Mouse (Mus musculus) MEL (cell line): ENCODE results near the gene Traf3. TPM values are rescaled to one million over a fixed set of nuclear protein-coding genes. Genes with fewer than 3 reads are reported as not detected.

Source experiments
- DNase-seq: peaks from one replicate; pipeline ENCODE4 v3.0.0; 2011; ENCODE audit warnings: low read depth, low spot score
- H3K27ac ChIP-seq: 2 replicates; pipeline ENCODE4 v1.5.1; 2012; ENCODE audit warnings: low read depth, mild to moderate bottlenecking, control low read depth, low read length, moderate library complexity; ENCODE audit not compliant: control insufficient read depth
- H3K27me3 ChIP-seq, 2 experiments: fragments of 150-350 bp in 1 of 2; sonication (generic) in 1 of 2; 2 replicates each; pipeline ENCODE4 v1.6.1; 2012; ENCODE audit warnings: low read length in 2 of 2, mild to moderate bottlenecking in 2 of 2, improper control_type of control experiment in 1 of 2, moderate library complexity in 1 of 2; ENCODE audit not compliant: insufficient read depth in 2 of 2, control insufficient read depth in 1 of 2
- H3K36me3 ChIP-seq, 2 experiments: 2 replicates each; pipeline ENCODE4 v1.6.1; 2012 to 2014; ENCODE audit warnings: low read length in 2 of 2, improper control_type of control experiment in 1 of 2, inconsistent platforms in 1 of 2, mild to moderate bottlenecking in 1 of 2; ENCODE audit not compliant: insufficient read depth in 2 of 2, control insufficient read depth in 1 of 2
- H3K4me1 ChIP-seq, 2 experiments: fragments of 150-350 bp in 1 of 2; sonication (generic) in 1 of 2; 2 replicates each; pipeline ENCODE4 v1.6.1; 2012; ENCODE audit warnings: low read length in 2 of 2, improper control_type of control experiment in 1 of 2, mild to moderate bottlenecking in 1 of 2; ENCODE audit not compliant: insufficient read depth in 2 of 2, control insufficient read depth in 1 of 2
- H3K4me3 ChIP-seq, 2 experiments: fragments of 150-350 bp in 1 of 2; sonication (generic) in 1 of 2; 2 replicates each; pipeline ENCODE4 v1.5.1; 2012; ENCODE audit warnings: low read depth in 2 of 2, low read length in 2 of 2, mild to moderate bottlenecking in 2 of 2, moderate library complexity in 2 of 2, control low read depth in 1 of 2, improper control_type of control experiment in 1 of 2; ENCODE audit not compliant: control insufficient read depth in 1 of 2, insufficient read depth in 1 of 2
- H3K79me2 ChIP-seq: 2 replicates; pipeline ENCODE4 v1.6.1; 2012; ENCODE audit warnings: mild to moderate bottlenecking, low read length, moderate library complexity; ENCODE audit not compliant: control insufficient read depth, poor library complexity, insufficient read depth
- H3K9ac ChIP-seq: 2 replicates; pipeline ENCODE4 v1.6.1; 2012; ENCODE audit warnings: low read depth, mild to moderate bottlenecking, control low read depth, low read length, moderate library complexity; ENCODE audit not compliant: control insufficient read depth, poor library complexity, severe bottlenecking
- H3K9me3 ChIP-seq: fragments of 150-350 bp; sonication (generic); replicated peaks from 2 replicates; pipeline ENCODE4 v1.6.1; 2012; ENCODE audit warnings: mild to moderate bottlenecking, low read length, improper control_type of control experiment, moderate library complexity; ENCODE audit not compliant: insufficient read depth
- CHD2 ChIP-seq: IDR thresholded peaks from 2 replicates; pipeline ENCODE4 v1.6.1; 2011; ENCODE audit warnings: low read length, improper control_type of control experiment
- CTCF ChIP-seq, 3 experiments: IDR thresholded peaks in 2 of 3; conservative IDR thresholded peaks in 1 of 3; 2 replicates each; pipeline ENCODE4 v1.5.1; 2011 to 2012; ENCODE audit warnings: low read length in 3 of 3, low read depth in 2 of 3, mild to moderate bottlenecking in 2 of 3, improper control_type of control experiment in 1 of 3, inconsistent platforms in 1 of 3, mixed read lengths in 1 of 3, moderate library complexity in 1 of 3; ENCODE audit not compliant: control insufficient read depth in 1 of 3, insufficient read depth in 1 of 3, poor library complexity in 1 of 3, severe bottlenecking in 1 of 3
- E2F4 ChIP-seq: IDR thresholded peaks from 2 replicates; pipeline ENCODE4 v1.6.1; 2011; ENCODE audit warnings: low read depth, low read length, improper control_type of control experiment, borderline replicate concordance
- EP300 ChIP-seq, 2 experiments: IDR thresholded peaks; 2 replicates each; pipeline ENCODE4 v1.6.1; 2011; ENCODE audit warnings: improper control_type of control experiment in 2 of 2, low read length in 2 of 2, low read depth in 1 of 2, mild to moderate bottlenecking in 1 of 2
- ETS1 ChIP-seq: IDR thresholded peaks from 2 replicates; pipeline ENCODE4 v1.6.1; 2012; ENCODE audit warnings: low read depth, mild to moderate bottlenecking, inconsistent platforms, low read length, improper control_type of control experiment, moderate library complexity
- GABPA ChIP-seq: IDR thresholded peaks from 2 replicates; pipeline ENCODE4 v1.6.1; 2012; ENCODE audit warnings: low read depth, mild to moderate bottlenecking, inconsistent platforms, low read length, improper control_type of control experiment, moderate library complexity
- GATA1 ChIP-seq: IDR thresholded peaks from 2 replicates; pipeline ENCODE4 v1.6.1; 2011; ENCODE audit warnings: low read depth, low read length, improper control_type of control experiment
- JUND ChIP-seq: IDR thresholded peaks from 2 replicates; pipeline ENCODE4 v1.6.1; 2011; ENCODE audit warnings: low read depth, mild to moderate bottlenecking, improper control_type of control experiment, low read length
- MAFK ChIP-seq: IDR thresholded peaks from 2 replicates; pipeline ENCODE4 v1.6.1; 2011; ENCODE audit warnings: low read depth, mild to moderate bottlenecking, low read length, improper control_type of control experiment, borderline replicate concordance
- MEF2A ChIP-seq: IDR thresholded peaks from 2 replicates; pipeline ENCODE4 v1.6.1; 2014; ENCODE audit warnings: low read depth, mild to moderate bottlenecking, inconsistent platforms, low read length, improper control_type of control experiment; ENCODE audit not compliant: poor library complexity, insufficient replicate concordance, severe bottlenecking; ENCODE audit errors: extremely low read depth
- MYB ChIP-seq: IDR thresholded peaks from 2 replicates; pipeline ENCODE4 v1.6.1; 2011; ENCODE audit warnings: mild to moderate bottlenecking, low read depth, low read length, improper control_type of control experiment
- MYC ChIP-seq: IDR thresholded peaks from 2 replicates; pipeline ENCODE4 v1.6.1; 2011; ENCODE audit warnings: low read depth, mild to moderate bottlenecking, low read length, improper control_type of control experiment, moderate library complexity
- NRF1 ChIP-seq: IDR thresholded peaks from 2 replicates; pipeline ENCODE4 v1.6.1; 2014; ENCODE audit warnings: low read depth, mild to moderate bottlenecking, inconsistent platforms, low read length, improper control_type of control experiment, moderate library complexity; ENCODE audit not compliant: poor library complexity, insufficient read depth, severe bottlenecking
- POLR2A ChIP-seq, 2 experiments: IDR thresholded peaks; 2 replicates each; pipeline ENCODE4 v1.6.1; 2011 to 2012; ENCODE audit warnings: low read length in 2 of 2, mild to moderate bottlenecking in 2 of 2, control low read depth in 1 of 2, improper control_type of control experiment in 1 of 2, low read depth in 1 of 2, moderate library complexity in 1 of 2; ENCODE audit not compliant: control insufficient read depth in 1 of 2, insufficient read depth in 1 of 2, poor library complexity in 1 of 2
- POLR2AphosphoS2 ChIP-seq: IDR thresholded peaks from 2 replicates; pipeline ENCODE4 v1.6.1; 2011; ENCODE audit warnings: low read length, improper control_type of control experiment
- RAD21 ChIP-seq: IDR thresholded peaks from 2 replicates; pipeline ENCODE4 v1.6.1; 2011; ENCODE audit warnings: mild to moderate bottlenecking, low read depth, low read length, improper control_type of control experiment
- RCOR1 ChIP-seq: IDR thresholded peaks from 2 replicates; pipeline ENCODE4 v1.6.1; 2012; ENCODE audit warnings: low read depth, mild to moderate bottlenecking, inconsistent platforms, low read length, improper control_type of control experiment
- SMC3 ChIP-seq: IDR thresholded peaks from 2 replicates; pipeline ENCODE4 v1.6.1; 2011; ENCODE audit warnings: low read depth, low read length, improper control_type of control experiment
- TAL1 ChIP-seq: IDR thresholded peaks from 2 replicates; pipeline ENCODE4 v1.6.1; 2012; ENCODE audit warnings: mild to moderate bottlenecking, inconsistent platforms, low read length, moderate library complexity, mixed read lengths
- TBP ChIP-seq: IDR thresholded peaks from 2 replicates; pipeline ENCODE4 v1.8.0; 2011; ENCODE audit warnings: low read depth, low read length, improper control_type of control experiment
- TCF12 ChIP-seq: IDR thresholded peaks from 2 replicates; pipeline ENCODE4 v1.6.1; 2014; ENCODE audit warnings: low read depth, mild to moderate bottlenecking, inconsistent platforms, low read length, improper control_type of control experiment, moderate library complexity
- UBTF ChIP-seq: IDR thresholded peaks from 2 replicates; pipeline ENCODE4 v1.6.1; 2012; ENCODE audit warnings: low read depth, mild to moderate bottlenecking, inconsistent platforms, low read length, improper control_type of control experiment, moderate library complexity, borderline replicate concordance; ENCODE audit not compliant: insufficient read depth
- USF1 ChIP-seq: IDR thresholded peaks from 2 replicates; pipeline ENCODE4 v1.6.1; 2014; ENCODE audit warnings: low read depth, mild to moderate bottlenecking, inconsistent platforms, low read length, improper control_type of control experiment, moderate library complexity
- ZMIZ1 ChIP-seq: IDR thresholded peaks from 2 replicates; pipeline ENCODE4 v1.6.1; 2012; ENCODE audit warnings: low read depth, mild to moderate bottlenecking, inconsistent platforms, low read length, improper control_type of control experiment, moderate library complexity
- ZNF384 ChIP-seq: IDR thresholded peaks from 2 replicates; pipeline ENCODE4 v1.6.1; 2012; ENCODE audit warnings: low read depth, mild to moderate bottlenecking, inconsistent platforms, low read length, improper control_type of control experiment
- polyA plus RNA-seq, 2 experiments: library from polyadenylated mRNA; stranded (reverse) in 1 of 2; unstranded in 1 of 2; fragments of >175 nt in 1 of 2; fragments of >200 nt in 1 of 2; gene quantifications; 2 replicates each; pipeline versions ENCODE4 v1.2.1 to v1.2.4; 2012; ENCODE audit warnings: low replicate concordance in 2 of 2, low read depth in 1 of 2; ENCODE audit not compliant: insufficient read length in 2 of 2, insufficient read depth in 1 of 2, missing spikeins in 1 of 2
- total RNA-seq: library from RNA; depleted of rRNA; stranded (reverse); fragments of 300-350 nt; gene quantifications from 2 replicates; pipeline ENCODE4 v1.2.3, GENCODE M21; 2012

Traf3 gene
- total and polyA plus RNA-seq, 3 experiments: 21.1 to 40.7 TPM; not detected in 1

GRCm38 (mm10) chr12:111137079-111137478, 29.1 kb upstream of the Traf3 start (continued):
- no peak for TF ChIP-seq RCOR1
- TF ChIP-seq MEF2A: no peak

DNA sequence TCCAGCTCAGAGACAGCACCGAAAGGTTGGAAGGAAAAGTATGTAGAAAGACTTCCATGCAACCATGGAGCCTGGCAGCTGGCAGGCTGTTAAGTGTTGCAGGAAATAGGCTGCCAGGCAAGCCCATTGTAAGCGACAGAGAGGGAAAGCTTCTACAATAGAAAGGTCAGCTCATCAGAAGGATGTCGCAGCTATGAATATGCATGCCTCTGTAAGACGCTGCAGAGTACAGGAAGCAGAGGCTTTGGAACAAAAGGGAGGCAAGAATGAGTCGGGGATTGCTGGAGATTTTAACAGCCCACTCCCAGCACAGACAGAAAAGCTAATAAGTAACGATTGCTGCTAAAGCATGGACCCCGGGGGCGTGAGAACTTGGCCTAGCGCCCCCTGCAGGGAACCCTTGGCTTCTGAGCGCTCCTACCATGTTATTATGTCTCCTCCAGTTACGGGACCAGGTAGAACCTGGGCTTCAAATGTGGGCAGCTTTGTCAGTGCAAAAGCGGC, 23.1 kb upstream of the Traf3 start:
- peak; percentile 40 to 71 (median 44) for TF ChIP-seq CTCF (IDR thresholded peaks at IDR 0.05 in 2 of 3, conservative IDR thresholded peaks at IDR 0.05 in 1 of 3; ENCODE audit: control insufficient read depth in 1 of 3, insufficient read depth in 1 of 3, low read depth in 2 of 3, low read length in 3 of 3, poor library complexity in 1 of 3, severe bottlenecking in 1 of 3)
- TF ChIP-seq POLR2AphosphoS2: no peak
- TF ChIP-seq SMC3: peak; percentile 31; the same call in 1 of the 2 replicates
- no peak overlapping the region for H3K9ac ChIP-seq
- H3K79me2 ChIP-seq: no peaks in the 10 kb centered on the region
- H3K9me3 ChIP-seq: no peaks in the 10 kb centered on the region
- DNase-seq: no peak
- H3K36me3 ChIP-seq: no peaks in the 10 kb centered on the region
- H3K27ac ChIP-seq: no peak overlapping the region
- H3K4me3 ChIP-seq: no peak overlapping the region
- H3K27me3 ChIP-seq: no peaks in the 10 kb centered on the region
- H3K4me1 ChIP-seq: 0 out of 4 replicates have a peak, but pooled peaks cover 0 to under 1% of the 10 kb centered on the region in 2 experiments

DNA sequence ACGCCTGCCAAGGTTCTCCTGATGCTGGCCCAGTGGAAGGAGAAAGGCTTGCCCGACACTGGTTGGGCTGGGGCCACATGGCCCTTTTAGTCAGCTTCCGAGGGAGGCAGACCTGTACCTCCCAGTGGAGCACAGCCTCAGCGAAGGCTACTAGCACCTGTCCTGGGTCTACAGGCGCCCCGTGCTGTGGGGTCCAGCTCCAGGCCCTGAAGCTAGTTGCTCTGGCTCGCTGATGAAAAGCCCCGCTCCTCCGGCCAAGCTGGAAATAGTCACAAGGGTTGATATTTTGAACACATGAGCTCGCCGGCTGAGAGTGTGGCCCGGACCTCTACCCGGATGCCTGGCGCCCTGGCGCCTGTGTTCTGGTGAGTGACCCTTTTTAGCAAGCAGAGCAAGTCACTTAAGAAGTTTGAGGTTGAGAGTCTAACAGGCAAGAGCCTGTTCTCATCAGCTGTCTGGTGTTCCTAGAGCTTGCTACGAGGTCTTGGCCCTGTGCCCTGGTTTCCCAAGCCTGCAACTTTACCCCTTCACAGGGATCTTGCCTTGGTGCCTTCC, 22.6 kb upstream of the Traf3 start:
- no peak overlapping the region for H3K27ac ChIP-seq

GRCm38 (mm10) chr12:111144598-111144997, 21.6 kb upstream of the Traf3 start:
- Histone ChIP-seq H3K27ac (no peak overlapping the region), H3K4me1 (peaks cover 0 to 6% of the 10 kb centered on the region in 2 experiments; a peak in 1 of 4 replicates), H3K9ac (no peak overlapping the region), H3K9me3 (no peaks in the 10 kb centered on the region), H3K27me3 (no peaks in the 10 kb centered on the region), H3K79me2 (no peaks in the 10 kb centered on the region), H3K36me3 (no peaks in the 10 kb centered on the region), H3K4me3 (no peak overlapping the region)
- DNase-seq: no peak
- TF ChIP-seq EP300 (IDR thresholded peaks at IDR 0.05; ENCODE audit: low read depth in 1 of 2, low read length in 2 of 2) (no peak), NRF1 (no peak), ZMIZ1 (no peak), ETS1 (no peak), GABPA (no peak), E2F4 (no peak), RCOR1 (no peak), CHD2 (no peak), UBTF (no peak), JUND (no peak), TAL1 (no peak), TCF12 (no peak), RAD21 (no peak), USF1 (no peak)

More for the DNA sequence above, 22.6 kb upstream of the Traf3 start:
- TF ChIP-seq TAL1: no peak
- TF ChIP-seq TBP: no peak
- no peak for TF ChIP-seq MAFK
- no peak for TF ChIP-seq MYC
- no peak for TF ChIP-seq MEF2A
- TF ChIP-seq RAD21: no peak
- TF ChIP-seq CTCF (IDR thresholded peaks at IDR 0.05 in 2 of 3, conservative IDR thresholded peaks at IDR 0.05 in 1 of 3; ENCODE audit: control insufficient read depth in 1 of 3, insufficient read depth in 1 of 3, low read depth in 2 of 3, low read length in 3 of 3, poor library complexity in 1 of 3, severe bottlenecking in 1 of 3): no peak
- TF ChIP-seq GABPA: no peak
- TF ChIP-seq POLR2A (IDR thresholded peaks at IDR 0.05; ENCODE audit: control insufficient read depth in 1 of 2, insufficient read depth in 1 of 2, low read depth in 1 of 2, low read length in 2 of 2, poor library complexity in 1 of 2): no peak
- no peak for TF ChIP-seq ZNF384
- TF ChIP-seq GATA1: no peak
- TF ChIP-seq MYB: no peak
- Histone ChIP-seq H3K4me3 (no peak overlapping the region), H3K4me1 (peaks cover 0 to 3% of the 10 kb centered on the region in 2 experiments; a peak in 1 of 4 replicates), H3K9ac (no peak overlapping the region), H3K79me2 (no peaks in the 10 kb centered on the region), H3K27me3 (no peaks in the 10 kb centered on the region), H3K9me3 (no peaks in the 10 kb centered on the region), H3K36me3 (no peaks in the 10 kb centered on the region)
- no peak for DNase-seq
